13 mouse cellular contexts compared by ENCODE assay signal in the genomic region with DNA sequence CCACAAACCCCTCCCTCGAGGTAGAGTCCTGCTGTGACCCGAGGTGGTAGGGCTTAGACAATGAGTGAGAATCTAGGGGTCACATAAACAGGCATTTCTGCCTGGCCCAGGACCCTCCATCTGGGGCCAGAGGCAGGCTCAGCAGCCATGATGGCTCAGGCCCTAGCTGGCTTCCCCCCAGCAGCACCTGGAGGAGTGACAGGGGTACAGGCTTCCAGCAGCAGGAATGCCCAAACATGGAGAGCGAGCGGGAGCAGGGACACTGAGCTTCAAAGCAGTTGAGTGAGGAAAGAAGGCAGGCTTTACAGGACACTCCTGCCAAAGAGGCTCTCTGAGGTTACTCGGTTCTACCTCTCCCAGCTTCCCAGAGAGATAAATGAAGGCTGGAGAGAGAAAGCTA. TPM values are rescaled to one million over a fixed set of nuclear protein-coding genes. Genes with fewer than 3 reads are reported as not detected.
DNase-seq lines count a peak whose midpoint lies in the region; ATAC-seq lines count a peak whose summit lies in the region.
"Had no signal": no experiment of that assay in that cellular context is flagged by ENCODE, and none has a peak within 500 bp of the region (broad histone marks: within the 10 kb centered on the region; RNA-seq: fewer than 3 reads in every experiment).

No protein-coding gene starts in this region.

- H3K27ac ChIP-seq in limb, embryonic 10.5 days, result peak overlapping the region; percentile 46; the same call in 1 of the 2 replicates
- H3K27ac ChIP-seq in liver, embryonic 12.5 days, result no peak overlapping the region
- H3K27ac ChIP-seq in hindbrain, embryonic 16.5 days (ENCODE audit: low read depth, low read length), result no peak overlapping the region
- H3K27ac ChIP-seq: midbrain, embryonic 13.5 days; neural tube, embryonic 13.5 days had no signal

- WGBS in limb, embryonic 10.5 days, result 32% methylated on average over 5 of the region's 5 CpGs
- 55% methylated on average over 5 of the region's 5 CpGs for WGBS in liver, embryonic 12.5 days (ENCODE audit: insufficient replicate concordance)
- 50% methylated on average over 5 of the region's 5 CpGs for WGBS in hindbrain, embryonic 16.5 days

- peak overlapping the region; percentile 80 for H3K4me3 ChIP-seq in megakaryocyte, embryonic 14.5 days (replicated peaks)
- H3K4me3 ChIP-seq in limb, embryonic 10.5 days, result no peak overlapping the region
- H3K4me3 ChIP-seq in liver, embryonic 12.5 days, result no peak overlapping the region
- H3K4me3 ChIP-seq in hindbrain, embryonic 16.5 days (ENCODE audit: low read length), result no peak overlapping the region
- H3K4me3 ChIP-seq: midbrain, embryonic 13.5 days; neural tube, embryonic 13.5 days had no signal

- no peak overlapping the region for H3K9ac ChIP-seq in liver, embryonic 12.5 days
- H3K9ac ChIP-seq in hindbrain, embryonic 16.5 days (ENCODE audit: low read depth, low read length), result no peak overlapping the region
- H3K9ac ChIP-seq: midbrain, embryonic 13.5 days; neural tube, embryonic 13.5 days had no signal

- H3K4me1 ChIP-seq in megakaryocyte, embryonic 14.5 days, result peaks cover 100% of the 10 kb centered on the region
- peaks cover 51% of the 10 kb centered on the region for H3K4me1 ChIP-seq in limb, embryonic 10.5 days
- H3K4me1 ChIP-seq in liver, embryonic 12.5 days, result peaks cover 53% of the 10 kb centered on the region
- H3K4me1 ChIP-seq in hindbrain, embryonic 16.5 days (ENCODE audit: control insufficient read depth, insufficient read depth, low read depth, low read length), result no peaks in the 10 kb centered on the region
- H3K4me1 ChIP-seq: midbrain, embryonic 13.5 days had no signal

- H3K9me3 ChIP-seq in megakaryocyte, embryonic 14.5 days, result no peaks in the 10 kb centered on the region
- no peaks in the 10 kb centered on the region for H3K9me3 ChIP-seq in limb, embryonic 10.5 days (replicated peaks)
- H3K9me3 ChIP-seq in liver, embryonic 12.5 days (replicated peaks), result no peaks in the 10 kb centered on the region
- H3K9me3 ChIP-seq in hindbrain, embryonic 16.5 days (ENCODE audit: control insufficient read depth, low read length), result no peaks in the 10 kb centered on the region
- H3K9me3 ChIP-seq: midbrain, embryonic 13.5 days; neural tube, embryonic 13.5 days had no signal

- peak; percentile 60 to 72 for DNase-seq in gastrocnemius, postnatal 36 days
- no peak for DNase-seq in limb, embryonic 10.5 days (ENCODE audit: low spot score)
- DNase-seq in ovary, postnatal 10 days (ENCODE audit: low spot score), result no peak
- DNase-seq: cerebellum, adult 9-11 months; kidney, postnatal 14 days; right cerebral cortex, postnatal 4 days had no signal

- no peak overlapping the region for H3K4me2 ChIP-seq in liver, embryonic 12.5 days
- H3K4me2 ChIP-seq in hindbrain, embryonic 16.5 days (ENCODE audit: low read length), result no peak overlapping the region
- H3K4me2 ChIP-seq: midbrain, embryonic 13.5 days; neural tube, embryonic 13.5 days had no signal

- H3K27me3 ChIP-seq in megakaryocyte, embryonic 14.5 days (replicated peaks), result peaks cover 6% of the 10 kb centered on the region
- H3K27me3 ChIP-seq in limb, embryonic 10.5 days (ENCODE audit: low read depth, poor library complexity, severe bottlenecking), result peaks cover 8% of the 10 kb centered on the region; the same call in 1 of the 2 replicates
- H3K27me3 ChIP-seq in liver, embryonic 12.5 days (replicated peaks), result peaks cover 10% of the 10 kb centered on the region
- H3K27me3 ChIP-seq in hindbrain, embryonic 16.5 days (replicated peaks; ENCODE audit: control insufficient read depth, insufficient read depth, low read length), result no peaks in the 10 kb centered on the region
- H3K27me3 ChIP-seq: CH12.LX; midbrain, embryonic 13.5 days; neural tube, embryonic 13.5 days had no signal

- intact Hi-C loops in gastrocnemius, postnatal 36 days (cut with DNase I), result no loop called here

- no peak for ATAC-seq in megakaryocyte, adult 5-6 weeks (ENCODE audit: poor library complexity, severe bottlenecking)
- no peak for ATAC-seq in liver, embryonic 12.5 days
- ATAC-seq in hindbrain, embryonic 16.5 days, result no peak
- ATAC-seq: midbrain, embryonic 13.5 days had no signal

- H3K36me3 ChIP-seq in megakaryocyte, embryonic 14.5 days (replicated peaks; ENCODE audit: low read length), result peaks cover 80% of the 10 kb centered on the region
- H3K36me3 ChIP-seq in limb, embryonic 10.5 days, result peaks cover 42% of the 10 kb centered on the region
- peaks cover 36% of the 10 kb centered on the region for H3K36me3 ChIP-seq in liver, embryonic 12.5 days
- peaks cover 30% of the 10 kb centered on the region for H3K36me3 ChIP-seq in hindbrain, embryonic 16.5 days (ENCODE audit: control insufficient read depth, insufficient read depth, low read length)

RNA-seq across cellular contexts. Expression of a gene that starts 1.9 kb away (rescaled TPM):
- polyA plus RNA-seq in megakaryocyte, embryonic 14.5 days (2012; ENCODE audit: insufficient read depth, low replicate concordance), result 1.1 and 1.4 TPM in 2 replicates
- total RNA-seq in megakaryocyte, adult 5-6 weeks (2015), result 0.07 and 0.52 TPM in 2 replicates
- total RNA-seq in megakaryocyte, adult 5-6 weeks (2017), result not detected in 2 replicates
- over 10,000 TPM; 23,125 to 24,213 TPM for total RNA-seq in gastrocnemius, postnatal 36 days (2021)
- 0.59 and 5.3 TPM in 2 replicates for polyA plus RNA-seq in limb, embryonic 10.5 days (2016; fragmentation: Nextera tagmentation; extraction: Ambion mirVana)
- polyA plus RNA-seq in liver, embryonic 12.5 days (2016; fragmentation: Nextera tagmentation; extraction: Ambion mirVana), result 0.17 and 1.5 TPM in 2 replicates
- 0.56 and 14.3 TPM in 2 replicates for polyA plus RNA-seq in hindbrain, embryonic 16.5 days (2015; fragmentation: Nextera tagmentation; extraction: Ambion mirVana)

RNA-seq across cellular contexts. Expression of a gene that starts 10.4 kb away (rescaled TPM):
- polyA plus RNA-seq in megakaryocyte, embryonic 14.5 days (2012; ENCODE audit: insufficient read depth, low replicate concordance), result 94.0 and 146 TPM in 2 replicates
- 18.2 and 20.6 TPM in 2 replicates for total RNA-seq in megakaryocyte, adult 5-6 weeks (2015)
- 9.9 and 10.6 TPM in 2 replicates for total RNA-seq in megakaryocyte, adult 5-6 weeks (2017)
- 10 to 100 TPM; 36.8 to 43.4 TPM for total RNA-seq in gastrocnemius, postnatal 36 days (2021)
- polyA plus RNA-seq in limb, embryonic 10.5 days (2016; fragmentation: Nextera tagmentation; extraction: Ambion mirVana), result 55.1 and 62.5 TPM in 2 replicates
- 17.0 and 17.5 TPM in 2 replicates for polyA plus RNA-seq in liver, embryonic 12.5 days (2016; fragmentation: Nextera tagmentation; extraction: Ambion mirVana)
- 70.7 and 76.5 TPM in 2 replicates for polyA plus RNA-seq in hindbrain, embryonic 16.5 days (2015; fragmentation: Nextera tagmentation; extraction: Ambion mirVana)

RNA-seq across cellular contexts. Expression of a gene that starts 22.3 kb away (rescaled TPM):
- 19.3 and 43.5 TPM in 2 replicates for polyA plus RNA-seq in megakaryocyte, embryonic 14.5 days (2012; ENCODE audit: insufficient read depth, low replicate concordance)
- total RNA-seq in megakaryocyte, adult 5-6 weeks (2015), result 40.2 and 44.3 TPM in 2 replicates
- 33.8 and 44.9 TPM in 2 replicates for total RNA-seq in megakaryocyte, adult 5-6 weeks (2017)
- total RNA-seq in gastrocnemius, postnatal 36 days (2021), result 100 to 1,000 TPM; 122 to 145 TPM
- polyA plus RNA-seq in limb, embryonic 10.5 days (2016; fragmentation: Nextera tagmentation; extraction: Ambion mirVana), result 182 and 207 TPM in 2 replicates
- 120 and 129 TPM in 2 replicates for polyA plus RNA-seq in liver, embryonic 12.5 days (2016; fragmentation: Nextera tagmentation; extraction: Ambion mirVana)
- polyA plus RNA-seq in hindbrain, embryonic 16.5 days (2015; fragmentation: Nextera tagmentation; extraction: Ambion mirVana), result 136 and 137 TPM in 2 replicates

RNA-seq across cellular contexts. Expression of a gene that starts 36.3 kb away (rescaled TPM):
- polyA plus RNA-seq in megakaryocyte, embryonic 14.5 days (2012; ENCODE audit: insufficient read depth, low replicate concordance), result 97.9 and 143 TPM in 2 replicates
- total RNA-seq in megakaryocyte, adult 5-6 weeks (2015), result 6.7 and 6.8 TPM in 2 replicates
- 21.4 and 25.0 TPM in 2 replicates for total RNA-seq in megakaryocyte, adult 5-6 weeks (2017)
- 10 to 100 TPM; 13.8 to 14.0 TPM for total RNA-seq in gastrocnemius, postnatal 36 days (2021)
- 30.3 and 36.9 TPM in 2 replicates for polyA plus RNA-seq in limb, embryonic 10.5 days (2016; fragmentation: Nextera tagmentation; extraction: Ambion mirVana)
- polyA plus RNA-seq in liver, embryonic 12.5 days (2016; fragmentation: Nextera tagmentation; extraction: Ambion mirVana), result 9.6 and 10.2 TPM in 2 replicates
- 23.1 and 26.0 TPM in 2 replicates for polyA plus RNA-seq in hindbrain, embryonic 16.5 days (2015; fragmentation: Nextera tagmentation; extraction: Ambion mirVana)

RNA-seq across cellular contexts. Expression of a gene that starts 38.4 kb away (rescaled TPM):
- 956 and 1,090 TPM in 2 replicates for polyA plus RNA-seq in megakaryocyte, embryonic 14.5 days (2012; ENCODE audit: insufficient read depth, low replicate concordance)
- 75.5 and 84.4 TPM in 2 replicates for total RNA-seq in megakaryocyte, adult 5-6 weeks (2015)
- total RNA-seq in megakaryocyte, adult 5-6 weeks (2017), result 26.1 and 40.5 TPM in 2 replicates
- total RNA-seq in gastrocnemius, postnatal 36 days (2021), result 10 to 100 TPM; 25.8 to 29.9 TPM
- polyA plus RNA-seq in limb, embryonic 10.5 days (2016; fragmentation: Nextera tagmentation; extraction: Ambion mirVana), result 60.6 and 62.5 TPM in 2 replicates
- polyA plus RNA-seq in liver, embryonic 12.5 days (2016; fragmentation: Nextera tagmentation; extraction: Ambion mirVana), result 48.7 and 49.4 TPM in 2 replicates
- polyA plus RNA-seq in hindbrain, embryonic 16.5 days (2015; fragmentation: Nextera tagmentation; extraction: Ambion mirVana), result 48.1 and 59.7 TPM in 2 replicates

Comparison
In these comparisons a context has a peak if more than half of its experiments do, and no peak if none do; other contexts are left out.
1. DNase-seq: peak in gastrocnemius, postnatal 36 days (2 of 2); none in limb, embryonic 10.5 days (single experiment) and ovary, postnatal 10 days (single experiment).